Mouse (Mus musculus) lung, embryonic 16.5 days (tissue): ENCODE data around the gene Il13. TPM values are rescaled to one million over a fixed set of nuclear protein-coding genes. Genes with fewer than 3 reads are reported as not detected.

ENCODE experiments used
- polyA plus RNA-seq: library from polyadenylated mRNA; unstranded; fragments of >200 nt; fragmentation: Nextera tagmentation; extraction: Ambion mirVana; gene quantifications from 2 replicates; pipeline ENCODE4 v1.2.1, GENCODE M21; 2015

Il13 gene
- polyA plus RNA-seq, 1 experiment from 2014 or later: not detected

Other genes with a start within 250 kb of the Il13 start
- 1.0 TPM in 1 of 2 replicates, not detected in the other for gene Leap2, start 211.5 kb downstream of the Il13 start, polyA plus RNA-seq
- gene Uqcrq, start 203.9 kb downstream of the Il13 start, polyA plus RNA-seq: 479 and 495 TPM in 2 replicates
- 1.4 and 2.1 TPM in 2 replicates for gene Gdf9, start 203.7 kb downstream of the Il13 start, polyA plus RNA-seq
- 0.06 TPM in 1 of 2 replicates, not detected in the other for gene Gm10447, start 177.6 kb downstream of the Il13 start, polyA plus RNA-seq
- 1.9 and 2.8 TPM in 2 replicates for gene Shroom1, start 177.5 kb downstream of the Il13 start, polyA plus RNA-seq
- gene Gm9837, start 164.2 kb downstream of the Il13 start, polyA plus RNA-seq: not detected in 2 replicates
- not detected in 2 replicates for gene Gm9945, start 154.5 kb downstream of the Il13 start, polyA plus RNA-seq
- gene Sowaha, start 154.4 kb downstream of the Il13 start, polyA plus RNA-seq: 0.13 and 0.25 TPM in 2 replicates
- 23.6 and 27.1 TPM in 2 replicates for gene Sept8, start 115.4 kb downstream of the Il13 start, polyA plus RNA-seq
- 65.9 and 68.8 TPM in 2 replicates for gene Kif3a, start 67.3 kb downstream of the Il13 start, polyA plus RNA-seq
- gene Il4, start 16.0 kb downstream of the Il13 start, polyA plus RNA-seq: 1.0 and 1.4 TPM in 2 replicates
- 29.5 and 33.7 TPM in 2 replicates for gene Rad50, start 72.6 kb upstream of the Il13 start, polyA plus RNA-seq
- gene Il5, start 86.1 kb upstream of the Il13 start, polyA plus RNA-seq: not detected in 2 replicates
- 29.7 and 33.9 TPM in 2 replicates for gene Irf1, start 135.3 kb upstream of the Il13 start, polyA plus RNA-seq
- 0.24 and 0.39 TPM in 2 replicates for gene Gm17334, start 138.5 kb upstream of the Il13 start, polyA plus RNA-seq
- 1.8 and 2.4 TPM in 2 replicates for gene Gm12216, start 224.6 kb upstream of the Il13 start, polyA plus RNA-seq